Mouse (Mus musculus): Measurements from ENCODE around the gene Tomt.

DNA sequence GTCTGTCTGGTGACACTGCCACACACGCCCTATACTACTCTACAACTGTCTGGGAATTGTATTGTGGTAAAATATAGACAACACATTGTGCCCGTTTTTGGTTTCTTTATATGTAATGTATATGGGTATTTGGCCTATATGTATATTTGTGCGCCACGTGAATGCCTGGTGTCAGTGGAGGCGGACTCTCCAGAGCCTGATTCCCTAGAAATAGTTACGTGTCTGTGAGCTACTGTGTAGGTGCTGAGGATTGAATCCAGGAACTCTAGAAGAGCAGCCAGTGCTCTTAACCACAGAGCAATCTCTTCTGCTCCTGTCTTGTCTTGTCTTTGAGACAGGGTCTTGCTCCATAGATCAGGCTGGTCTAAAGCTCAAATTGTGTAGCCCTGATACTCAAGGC is 19.9 kb downstream of the Tomt start:
- TF ChIP-seq CTCF (IDR thresholded peaks at IDR 0.05; ENCODE audit: extremely low read depth, insufficient read depth, insufficient read length, insufficient replicate concordance) (no peak), POLR2A (IDR thresholded peaks at IDR 0.05; ENCODE audit: low read depth, low read length) (no peak)

Data from spleen, adult 2 months (tissue).